Mouse (Mus musculus) stomach, embryonic 16.5 days (tissue): ENCODE results near the gene Edn3. TPM values are rescaled to one million over a fixed set of nuclear protein-coding genes. Genes with fewer than 3 reads are reported as not detected.

Experiments
- ATAC-seq: fragments of 200-750 bp; cut with Nextera tagmentation; 2 replicates; pipeline ENCODE4 v1.8.0; 2017; ENCODE audit warnings: moderate number of reproducible peaks, moderate TSS enrichment; ENCODE audit not compliant: insufficient read depth, low FRiP score
- H3K27ac ChIP-seq: fragments of 300-500 bp; sonication (generic); 2 replicates; pipeline ENCODE4 v1.5.1; 2014; ENCODE audit warnings: low read length
- H3K27me3 ChIP-seq: fragments of 300-500 bp; sonication (generic); 2 replicates; pipeline ENCODE4 v1.6.1; 2014; ENCODE audit warnings: low read length, control low read depth, mixed read lengths; ENCODE audit not compliant: control insufficient read depth, insufficient read depth
- H3K36me3 ChIP-seq: fragments of 300-500 bp; sonication (generic); 2 replicates; pipeline ENCODE4 v1.6.1; 2014; ENCODE audit warnings: low read length; ENCODE audit not compliant: control insufficient read depth, insufficient read depth
- H3K4me1 ChIP-seq: fragments of 300-500 bp; sonication (generic); 2 replicates; pipeline ENCODE4 v1.6.1; 2014; ENCODE audit warnings: low read length, control low read depth, mixed read lengths; ENCODE audit not compliant: control insufficient read depth, insufficient read depth
- H3K4me2 ChIP-seq: fragments of 300-500 bp; sonication (generic); 2 replicates; pipeline ENCODE4 v1.6.1; 2014; ENCODE audit warnings: low read depth, low read length, mixed read lengths
- H3K4me3 ChIP-seq: fragments of 300-500 bp; sonication (generic); replicated peaks from 2 replicates; pipeline ENCODE4 v1.5.1; 2014; ENCODE audit warnings: mild to moderate bottlenecking, low read length
- H3K9ac ChIP-seq: fragments of 300-500 bp; sonication (generic); 2 replicates; pipeline ENCODE4 v1.6.1; 2014; ENCODE audit warnings: low read length
- H3K9me3 ChIP-seq: fragments of 300-500 bp; sonication (generic); replicated peaks from 2 replicates; pipeline ENCODE4 v1.6.1; 2016; ENCODE audit warnings: low read length, control low read depth; ENCODE audit not compliant: control insufficient read depth
- WGBS: fragments of 180-500 bp; shearing (Covaris S2); extraction: QIAGEN DNeasy Blood & Tissue Kit; methylation state at CpG from one replicate; pipeline ENCODE4 v1.1.7; 2014; 5-methylcytosine and 5-hydroxymethylcytosine counted together
- polyA plus RNA-seq: library from polyadenylated mRNA; unstranded; fragments of >200 nt; fragmentation: Nextera tagmentation; extraction: Ambion mirVana; gene quantifications from 2 replicates; pipeline ENCODE4 v1.2.1, GENCODE M21; 2015

The Edn3 gene
- polyA plus RNA-seq, 1 experiment from 2014 or later: 19.2 TPM

- Histone ChIP-seq H3K9ac (no peak overlapping the region), H3K4me2 (no peak overlapping the region), H3K4me1 (no peaks in the 10 kb centered on the region), H3K27me3 (no peaks in the 10 kb centered on the region), H3K27ac (no peak overlapping the region), H3K4me3 (no peak overlapping the region), H3K36me3 (no peaks in the 10 kb centered on the region), H3K9me3 (no peaks in the 10 kb centered on the region)
- no peak for ATAC-seq
- WGBS: 42% methylated on average over 5 of the region's 5 CpGs
These were observed 22.5 kb downstream of the Edn3 start for GRCm38 (mm10) chr2:174782880-174783279.

DNA sequence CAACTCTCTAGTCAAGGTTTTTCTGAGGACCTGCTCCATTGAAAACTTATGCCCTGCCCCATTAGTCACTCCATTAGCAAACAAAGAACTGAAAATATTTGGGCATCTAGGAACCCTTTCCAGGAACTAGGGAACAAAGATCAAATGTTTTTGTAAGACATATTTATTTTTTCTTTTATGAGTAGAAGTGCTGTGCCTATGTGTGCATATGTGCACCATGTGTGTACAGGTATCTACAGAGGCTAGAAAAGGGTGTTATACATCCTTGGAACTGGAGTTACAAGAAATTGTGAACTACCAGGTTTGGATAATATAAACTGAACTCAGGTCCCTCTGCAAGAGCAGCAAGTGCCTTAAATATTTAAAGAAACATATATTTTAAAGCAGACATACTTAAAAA is 28.4 kb downstream of the Edn3 start:
- no peaks in the 10 kb centered on the region for H3K27me3 ChIP-seq
- H3K4me1 ChIP-seq: no peaks in the 10 kb centered on the region
- H3K9ac ChIP-seq: no peak overlapping the region
- ATAC-seq: peak; percentile 68; the same call in 1 of the 2 replicates
- H3K4me2 ChIP-seq: no peak overlapping the region
- H3K27ac ChIP-seq: no peak overlapping the region
- no peaks in the 10 kb centered on the region for H3K9me3 ChIP-seq
- H3K36me3 ChIP-seq: no peaks in the 10 kb centered on the region
- H3K4me3 ChIP-seq: no peak overlapping the region

- no peak overlapping the region for H3K4me2 ChIP-seq
- 81% methylated on average over 8 of the region's 8 CpGs for WGBS
These were observed 32.2 kb downstream of the Edn3 start for GRCm38 (mm10) chr2:174792436-174793125.

DNA sequence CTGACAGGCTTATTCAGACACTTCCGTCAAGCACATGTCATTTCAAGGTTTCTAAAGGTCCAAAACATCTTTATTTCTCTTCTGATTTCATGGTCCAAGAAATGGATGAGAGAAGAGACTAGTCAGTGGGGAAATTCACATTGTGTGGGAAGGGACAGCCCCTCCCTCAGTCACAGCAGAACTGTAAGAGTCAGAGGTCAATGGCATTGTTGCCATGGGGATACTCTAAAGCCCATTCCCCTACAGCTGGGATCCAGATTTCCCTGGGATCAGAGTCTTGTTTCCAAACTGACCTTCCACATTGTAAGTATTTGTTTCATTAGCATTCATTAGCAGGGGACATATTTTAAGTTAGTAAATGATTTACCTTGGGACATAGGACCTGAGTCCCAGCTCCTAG is 32.8 kb downstream of the Edn3 start:
- Histone ChIP-seq H3K9ac (no peak overlapping the region), H3K4me1 (no peaks in the 10 kb centered on the region), H3K27me3 (no peaks in the 10 kb centered on the region), H3K4me2 (no peak overlapping the region), H3K4me3 (no peak overlapping the region), H3K27ac (no peak overlapping the region), H3K36me3 (no peaks in the 10 kb centered on the region), H3K9me3 (no peaks in the 10 kb centered on the region)
- WGBS: 90% methylated on average over 1 of the region's 1 CpGs
- no peak for ATAC-seq

More at GRCm38 (mm10) chr2:174792436-174793125, 32.2 kb downstream of the Edn3 start:
- Histone ChIP-seq H3K36me3 (no peaks in the 10 kb centered on the region), H3K9me3 (no peaks in the 10 kb centered on the region), H3K4me3 (no peak overlapping the region), H3K27me3 (no peaks in the 10 kb centered on the region), H3K27ac (no peak overlapping the region), H3K9ac (no peak overlapping the region), H3K4me1 (no peaks in the 10 kb centered on the region)
- no peak for ATAC-seq

- no peak overlapping the region for H3K9ac ChIP-seq
- H3K4me1 ChIP-seq: no peaks in the 10 kb centered on the region
- H3K36me3 ChIP-seq: no peaks in the 10 kb centered on the region
- ATAC-seq: no peak
- H3K27me3 ChIP-seq: no peaks in the 10 kb centered on the region
- 63% methylated on average over 2 of the region's 2 CpGs for WGBS
- no peak overlapping the region for H3K27ac ChIP-seq
- no peaks in the 10 kb centered on the region for H3K9me3 ChIP-seq
- H3K4me2 ChIP-seq: no peak overlapping the region
- no peak overlapping the region for H3K4me3 ChIP-seq
These were observed 36.6 kb downstream of the Edn3 start for GRCm38 (mm10) chr2:174796998-174797397.

DNA sequence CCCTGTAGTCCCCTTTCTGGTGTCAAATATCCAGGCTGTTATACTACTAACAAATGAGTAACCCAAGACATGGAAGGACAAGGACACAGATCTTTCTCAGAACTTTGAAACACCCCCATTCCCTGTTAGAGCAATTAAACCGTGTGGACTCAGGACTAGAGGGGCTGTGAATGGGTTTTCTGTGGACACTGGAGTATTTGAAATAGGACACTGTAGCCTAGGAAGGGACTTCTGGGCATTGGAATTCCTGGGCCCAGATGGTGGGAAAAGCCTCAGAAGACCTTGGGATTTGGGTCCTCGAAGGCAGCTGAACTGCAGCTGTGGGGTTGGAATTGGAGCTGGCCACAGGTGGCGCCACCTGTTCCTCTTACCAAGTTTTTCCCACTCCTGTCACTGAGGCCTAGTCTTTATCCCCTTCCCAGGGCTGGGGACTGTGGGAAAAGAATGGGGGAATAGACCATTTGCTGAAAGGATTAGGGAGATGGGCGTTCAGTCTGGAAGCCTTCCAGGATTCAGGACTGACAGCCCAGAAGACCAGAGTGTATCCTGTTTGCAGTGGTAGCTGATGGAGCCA is 37.2 kb downstream of the Edn3 start:
- Histone ChIP-seq H3K4me1 (no peaks in the 10 kb centered on the region), H3K36me3 (no peaks in the 10 kb centered on the region), H3K9ac (no peak overlapping the region), H3K9me3 (no peaks in the 10 kb centered on the region), H3K4me3 (no peak overlapping the region), H3K27ac (no peak overlapping the region), H3K27me3 (no peaks in the 10 kb centered on the region), H3K4me2 (no peak overlapping the region)
- no peak for ATAC-seq
- WGBS: 71% methylated on average over 4 of the region's 4 CpGs

DNA sequence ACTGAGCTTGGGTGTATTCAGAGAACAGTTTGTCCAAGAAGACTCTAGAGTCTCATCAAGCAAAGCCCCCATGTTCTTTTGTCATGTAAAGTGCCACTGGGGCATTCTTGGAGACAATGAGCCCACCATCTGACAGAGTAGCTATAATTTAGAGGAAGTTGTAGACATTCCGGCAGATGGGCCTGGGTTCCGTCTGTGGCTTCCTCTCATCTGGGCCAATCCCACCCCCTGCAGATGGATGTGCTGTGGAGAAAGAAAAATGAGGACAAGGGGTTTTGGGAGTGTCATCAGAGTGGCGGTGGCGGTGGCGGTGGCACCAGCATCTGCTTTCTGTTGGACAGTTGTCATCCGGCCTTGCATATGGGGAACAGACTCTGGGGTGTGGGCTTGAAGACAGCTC is 42.0 kb downstream of the Edn3 start:
- Histone ChIP-seq H3K4me3 (no peak overlapping the region), H3K27me3 (no peaks in the 10 kb centered on the region), H3K9me3 (no peaks in the 10 kb centered on the region), H3K27ac (no peak overlapping the region), H3K4me2 (no peak overlapping the region), H3K36me3 (no peaks in the 10 kb centered on the region), H3K9ac (no peak overlapping the region), H3K4me1 (no peaks in the 10 kb centered on the region)
- 82% methylated on average over 6 of the region's 6 CpGs for WGBS
- no peak for ATAC-seq

GRCm38 (mm10) chr2:174803661-174804060 is 43.2 kb downstream of the Edn3 start:
- no peak overlapping the region for H3K4me3 ChIP-seq
- no peaks in the 10 kb centered on the region for H3K36me3 ChIP-seq
- no peak overlapping the region for H3K4me2 ChIP-seq
- H3K27me3 ChIP-seq: no peaks in the 10 kb centered on the region
- no peaks in the 10 kb centered on the region for H3K9me3 ChIP-seq
- no peak for ATAC-seq
- H3K4me1 ChIP-seq: no peaks in the 10 kb centered on the region
- no peak overlapping the region for H3K9ac ChIP-seq
- no peak overlapping the region for H3K27ac ChIP-seq
- WGBS: 53% methylated on average over 1 of the region's 1 CpGs

DNA sequence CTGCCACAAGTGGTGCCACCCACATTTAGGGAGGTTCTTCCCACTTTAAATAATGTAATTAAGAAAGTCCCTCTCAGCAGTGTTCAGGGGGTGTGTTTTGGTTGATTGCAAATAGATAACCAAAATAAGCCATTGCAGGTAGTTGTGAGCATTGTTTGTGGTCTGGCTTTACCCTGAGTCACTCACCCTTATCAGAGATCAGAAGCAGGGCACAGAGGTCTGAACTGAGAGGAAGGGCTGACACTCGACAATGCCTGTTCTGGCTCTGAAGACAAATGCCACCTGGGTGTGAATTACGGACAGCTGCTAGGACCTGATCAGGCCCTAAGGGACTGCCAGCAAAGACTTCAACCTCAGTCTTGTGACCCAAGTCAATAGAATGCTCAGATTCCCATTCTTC is 47.5 kb downstream of the Edn3 start:
- Histone ChIP-seq H3K36me3 (no peaks in the 10 kb centered on the region), H3K4me2 (no peak overlapping the region), H3K9ac (no peak overlapping the region), H3K4me1 (no peaks in the 10 kb centered on the region), H3K4me3 (no peak overlapping the region), H3K9me3 (no peaks in the 10 kb centered on the region), H3K27me3 (no peaks in the 10 kb centered on the region), H3K27ac (no peak overlapping the region)
- 47% methylated on average over 2 of the region's 2 CpGs for WGBS
- no peak for ATAC-seq
